Mouse (Mus musculus): ENCODE measurements around the gene Gm16867.
"Not testable (repeated sequence)": the region's sequence is repeated elsewhere in the genome, so short reads cannot be mapped to it uniquely, and the experiment has no call there.

Gm16867 gene

GRCm38 (mm10) chr14:69503174-69503573 is at the start of gene Gm16867:
Gene Gm16867, minus strand, starts transcription at chr14:69503362.
- not testable (repeated sequence) for DNase-seq (ENCODE audit: low read depth, low spot score)

GRCm38 (mm10) chr14:69547310-69547709 is 44.1 kb upstream of the Gm16867 start:
- not testable (repeated sequence) for DNase-seq (ENCODE audit: low read depth, low spot score)

- not testable (repeated sequence) for DNase-seq (ENCODE audit: low read depth, low spot score)
These were observed 41.9 kb upstream of the Gm16867 start for GRCm38 (mm10) chr14:69545052-69545451.

GRCm38 (mm10) chr14:69544033-69544432 is 40.9 kb upstream of the Gm16867 start:
- not testable (repeated sequence) for DNase-seq (ENCODE audit: low read depth, low spot score)

GRCm38 (mm10) chr14:69542695-69543094 is 39.5 kb upstream of the Gm16867 start:
- not testable (repeated sequence) for DNase-seq (ENCODE audit: low read depth, low spot score)

GRCm38 (mm10) chr14:69540113-69540512 is 37.0 kb upstream of the Gm16867 start:
- not testable (repeated sequence) for DNase-seq (ENCODE audit: low read depth, low spot score)

- not testable (repeated sequence) for DNase-seq (ENCODE audit: low read depth, low spot score)
These were observed 33.4 kb upstream of the Gm16867 start for GRCm38 (mm10) chr14:69536539-69536938.

GRCm38 (mm10) chr14:69526202-69526601 is 23.0 kb upstream of the Gm16867 start:
- DNase-seq (ENCODE audit: low read depth, low spot score): not testable (repeated sequence)

GRCm38 (mm10) chr14:69523001-69523400 is 19.8 kb upstream of the Gm16867 start:
- not testable (repeated sequence) for DNase-seq (ENCODE audit: low read depth, low spot score)

- DNase-seq (ENCODE audit: low read depth, low spot score): not testable (repeated sequence)
These were observed 17.6 kb upstream of the Gm16867 start for GRCm38 (mm10) chr14:69520810-69521209.

- not testable (repeated sequence) for DNase-seq (ENCODE audit: low read depth, low spot score)
These were observed 9.3 kb upstream of the Gm16867 start, which contains the start of gene Gm27179 for GRCm38 (mm10) chr14:69512449-69512848. Gene Gm27179, minus strand, starts transcription at chr14:69512549.

- not testable (repeated sequence) for DNase-seq (ENCODE audit: low read depth, low spot score)
These were observed 3.8 kb upstream of the Gm16867 start for GRCm38 (mm10) chr14:69507000-69507399.

GRCm38 (mm10) chr14:69502440-69503150 is 567 bp downstream of the Gm16867 start:
- not testable (repeated sequence) for DNase-seq (ENCODE audit: low read depth, low spot score)

GRCm38 (mm10) chr14:69496259-69496658 is 6.9 kb downstream of the Gm16867 start:
- not testable (repeated sequence) for DNase-seq (ENCODE audit: low read depth, low spot score)

GRCm38 (mm10) chr14:69494946-69495345 is 8.2 kb downstream of the Gm16867 start:
- DNase-seq (ENCODE audit: low read depth, low spot score): not testable (repeated sequence)

- not testable (repeated sequence) for DNase-seq (ENCODE audit: low read depth, low spot score)
These were observed 8.6 kb downstream of the Gm16867 start for GRCm38 (mm10) chr14:69494522-69494921.

- not testable (repeated sequence) for DNase-seq (ENCODE audit: low read depth, low spot score)
These were observed 15.2 kb downstream of the Gm16867 start for GRCm38 (mm10) chr14:69488001-69488400.

GRCm38 (mm10) chr14:69485466-69486135 is 17.6 kb downstream of the Gm16867 start:
- DNase-seq (ENCODE audit: low read depth, low spot score): not testable (repeated sequence)

GRCm38 (mm10) chr14:69473941-69474646 is 29.1 kb downstream of the Gm16867 start:
- not testable (repeated sequence) for DNase-seq (ENCODE audit: low read depth, low spot score)

GRCm38 (mm10) chr14:69473322-69473721 is 29.8 kb downstream of the Gm16867 start:
- not testable (repeated sequence) for DNase-seq (ENCODE audit: low read depth, low spot score)

- not testable (repeated sequence) for DNase-seq (ENCODE audit: low read depth, low spot score)
These were observed 32.9 kb downstream of the Gm16867 start for GRCm38 (mm10) chr14:69470122-69470708.

Measured in brain, adult 2 months (tissue).